ENCODE assay signal across 16 mouse cellular contexts in the genomic region with DNA sequence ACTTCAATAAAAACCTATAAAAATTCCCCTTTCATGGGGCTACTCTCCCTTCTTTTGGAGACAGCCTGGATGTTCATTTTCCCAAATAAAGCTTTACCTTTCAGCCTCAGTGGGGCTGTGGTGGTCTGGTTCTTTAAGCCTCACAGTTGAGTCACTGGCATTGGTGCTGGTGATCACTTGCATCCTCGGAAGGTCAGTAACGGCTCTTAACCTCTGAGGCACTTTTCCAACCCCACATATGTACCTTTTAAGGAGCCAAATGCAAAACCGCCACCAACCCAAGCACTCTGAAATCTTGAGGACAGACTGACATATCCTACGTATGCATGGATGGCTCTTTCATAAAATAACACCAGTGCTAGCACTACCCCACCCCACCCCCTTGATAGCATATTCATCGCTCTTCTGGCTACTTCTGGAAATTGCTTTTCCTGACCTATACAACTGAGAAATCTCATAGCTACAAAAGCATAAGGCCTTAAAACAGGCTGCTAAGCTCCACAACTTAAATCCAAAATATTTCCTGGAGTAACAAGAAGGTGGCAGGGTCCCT. TPM values are rescaled to one million over a fixed set of nuclear protein-coding genes. Genes with fewer than 3 reads are reported as not detected.
DNase-seq lines count a peak whose midpoint lies in the region; ATAC-seq lines count a peak whose summit lies in the region.
"Had no signal": no experiment of that assay in that cellular context is flagged by ENCODE, and none has a peak within 500 bp of the region (broad histone marks: within the 10 kb centered on the region; RNA-seq: fewer than 3 reads in every experiment).

No protein-coding gene starts in this region.

- no peaks in the 10 kb centered on the region for H3K9me3 ChIP-seq in megakaryocyte, embryonic 14.5 days
- H3K9me3 ChIP-seq in liver, embryonic 16.5 days (replicated peaks; ENCODE audit: control insufficient read depth, low read length), result no peaks in the 10 kb centered on the region
- H3K9me3 ChIP-seq: embryonic facial prominence, embryonic 15.5 days had no signal

- DNase-seq in heart, adult 11 months, result peak; percentile 24
- no peak for DNase-seq in heart, postnatal 36 days
- DNase-seq in adrenal gland, postnatal 36 days, result no peak
- DNase-seq: cerebellum, adult 11 months; cerebellum, postnatal 36 days; heart, adult 2 months; lung, postnatal 4 days; midbrain, embryonic 14.5 days had no signal

- peak overlapping the region; percentile 98 for H3K27ac ChIP-seq in liver, embryonic 16.5 days (ENCODE audit: low read length)
- H3K27ac ChIP-seq: embryonic facial prominence, embryonic 15.5 days; heart, adult 2 months; kidney, postnatal 0 days had no signal

- intact Hi-C loops in heart, postnatal 36 days (cut with DNase I), result no loop called here

- ATAC-seq in megakaryocyte, adult 5-6 weeks (ENCODE audit: poor library complexity, severe bottlenecking), result no peak
- peak; percentile 73 for ATAC-seq in erythroid progenitor cell, adult 5-6 weeks (replicated peaks; ENCODE audit: low FRiP score, poor library complexity, severe bottlenecking)
- ATAC-seq in liver, embryonic 16.5 days (ENCODE audit: low read depth), result peak; percentile 48
- ATAC-seq in granulocyte monocyte progenitor cell, adult 5-6 weeks (replicated peaks; ENCODE audit: poor library complexity, severe bottlenecking), result no peak
- ATAC-seq: forebrain, embryonic 14.5 days had no signal

- peaks cover 73% of the 10 kb centered on the region for H3K36me3 ChIP-seq in megakaryocyte, embryonic 14.5 days (replicated peaks; ENCODE audit: low read length)
- peaks cover 2% of the 10 kb centered on the region; the same call in 1 of the 2 replicates for H3K36me3 ChIP-seq in liver, embryonic 16.5 days (ENCODE audit: control insufficient read depth, insufficient read depth)
- H3K36me3 ChIP-seq: embryonic facial prominence, embryonic 15.5 days had no signal

- 23% methylated on average over 5 of the region's 5 CpGs for WGBS in liver, embryonic 16.5 days (ENCODE audit: insufficient replicate concordance)

- peak overlapping the region; percentile 59 for H3K4me2 ChIP-seq in liver, embryonic 16.5 days (ENCODE audit: low read depth, low read length)
- H3K4me2 ChIP-seq: embryonic facial prominence, embryonic 15.5 days had no signal

- H3K4me3 ChIP-seq in megakaryocyte, embryonic 14.5 days (replicated peaks), result peak overlapping the region; percentile 72
- peak overlapping the region; percentile 37 for H3K4me3 ChIP-seq in liver, embryonic 16.5 days (ENCODE audit: low read depth, low read length)
- H3K4me3 ChIP-seq: embryonic facial prominence, embryonic 15.5 days; heart, adult 2 months had no signal

- H3K27me3 ChIP-seq in megakaryocyte, embryonic 14.5 days (replicated peaks), result no peaks in the 10 kb centered on the region
- H3K27me3 ChIP-seq in liver, embryonic 16.5 days (ENCODE audit: control insufficient read depth, insufficient read depth, low read depth, low read length), result no peaks in the 10 kb centered on the region
- H3K27me3 ChIP-seq: embryonic facial prominence, embryonic 15.5 days had no signal

- H3K9ac ChIP-seq in liver, embryonic 16.5 days (ENCODE audit: low read depth, low read length), result peak overlapping the region; percentile 66
- H3K9ac ChIP-seq: embryonic facial prominence, embryonic 15.5 days had no signal

- peaks cover 70% of the 10 kb centered on the region for H3K4me1 ChIP-seq in megakaryocyte, embryonic 14.5 days
- peaks cover 48% of the 10 kb centered on the region for H3K4me1 ChIP-seq in liver, embryonic 16.5 days (ENCODE audit: control insufficient read depth, low read depth, low read length)
- H3K4me1 ChIP-seq: embryonic facial prominence, embryonic 15.5 days had no signal

RNA-seq across cellular contexts. Expression of a gene that starts 48.9 kb away (rescaled TPM):
- total RNA-seq in heart, postnatal 36 days (2021), result 10 to 100 TPM; 13.2 to 17.8 TPM
- polyA plus RNA-seq in megakaryocyte, embryonic 14.5 days (2012; ENCODE audit: insufficient read depth, low replicate concordance), result 0.73 TPM in 1 of 2 replicates, not detected in the other
- total RNA-seq in megakaryocyte, adult 5-6 weeks (2015), result 44.5 and 46.8 TPM in 2 replicates
- 45.1 and 51.0 TPM in 2 replicates for total RNA-seq in megakaryocyte, adult 5-6 weeks (2017)
- total RNA-seq in erythroid progenitor cell, adult 5-6 weeks (2015; ENCODE audit: low replicate concordance), result 132 TPM in 2 replicates
- total RNA-seq in erythroid progenitor cell, adult 5-6 weeks (2017; ENCODE audit: low replicate concordance), result 137 and 158 TPM in 2 replicates
- 18.9 and 21.0 TPM in 2 replicates for polyA plus RNA-seq in liver, embryonic 16.5 days (2015; fragmentation: Nextera tagmentation; extraction: Ambion mirVana)
- 1 to 10 TPM; 1.5 to 2.5 TPM for total RNA-seq in adrenal gland, postnatal 36 days (2021)
- total RNA-seq in granulocyte monocyte progenitor cell, adult 5-6 weeks (2014; fragmentation: Nextera tagmentation), result 18.2 and 22.2 TPM in 2 replicates
- total RNA-seq in granulocyte monocyte progenitor cell, adult 5-6 weeks (2017), result 27.4 and 29.9 TPM in 2 replicates

Comparison
In these comparisons a context has a peak if more than half of its experiments do, and no peak if none do; other contexts are left out.
1. ATAC-seq: peak in erythroid progenitor cell, adult 5-6 weeks (single experiment) and liver, embryonic 16.5 days (single experiment); none in megakaryocyte, adult 5-6 weeks (single experiment) and granulocyte monocyte progenitor cell, adult 5-6 weeks (single experiment).
2. RNA of a gene that starts 48.9 kb away (total RNA-seq): 132 to 158 TPM in erythroid progenitor cell, adult 5-6 weeks, 44.5 to 51.0 TPM in megakaryocyte, adult 5-6 weeks, 18.2 to 29.9 TPM in granulocyte monocyte progenitor cell, adult 5-6 weeks and 13.2 to 17.8 TPM in heart, postnatal 36 days; 1.5 to 2.5 TPM in adrenal gland, postnatal 36 days; every median in the first group is over 4 times any median in the second.